Comparison of ENCODE assay signal across 19 mouse cellular contexts in the genomic region with DNA sequence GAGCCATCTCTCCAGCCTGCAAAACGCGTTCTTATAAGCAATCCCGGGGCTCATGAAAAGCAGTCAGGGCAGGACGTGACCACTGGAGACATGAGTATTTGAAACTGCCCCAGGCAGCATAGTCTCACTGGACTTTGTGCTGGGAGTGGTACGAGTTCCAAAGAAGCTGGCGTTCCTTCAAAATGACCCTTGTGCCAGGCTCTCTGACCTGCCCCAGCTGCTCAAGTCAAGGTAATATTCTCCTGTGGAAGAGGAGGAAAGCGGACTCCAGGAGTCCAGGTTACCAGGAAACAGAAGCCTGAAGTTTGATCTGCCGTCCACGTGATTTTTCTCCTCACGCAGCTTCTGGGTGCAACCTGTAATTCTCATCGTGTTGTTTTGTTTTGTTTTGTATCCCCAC.
DNase-seq lines count a peak whose midpoint lies in the region; ATAC-seq and TF ChIP-seq lines count a peak whose summit lies in the region.
"Had no signal": no experiment of that assay in that cellular context is flagged by ENCODE, and none has a peak within 500 bp of the region (broad histone marks: within the 10 kb centered on the region; RNA-seq: fewer than 3 reads in every experiment).

No protein-coding gene starts in this region.

- peak overlapping the region; percentile 65 for H3K27ac ChIP-seq in intestine, embryonic 15.5 days
- H3K27ac ChIP-seq in intestine, postnatal 0 days (ENCODE audit: low read depth, low read length) = peak overlapping the region; percentile 88
- peak overlapping the region; percentile 26; the same call in 1 of the 2 replicates for H3K27ac ChIP-seq in stomach, embryonic 15.5 days
- no peak overlapping the region for H3K27ac ChIP-seq in midbrain, embryonic 15.5 days
- H3K27ac ChIP-seq: embryonic facial prominence, embryonic 15.5 days; hindbrain, embryonic 10.5 days; hindbrain, postnatal 0 days; liver, embryonic 12.5 days had no signal

- H3K36me3 ChIP-seq in intestine, embryonic 15.5 days = no peaks in the 10 kb centered on the region
- no peaks in the 10 kb centered on the region for H3K36me3 ChIP-seq in intestine, postnatal 0 days (ENCODE audit: control insufficient read depth, insufficient read depth)
- no peaks in the 10 kb centered on the region for H3K36me3 ChIP-seq in stomach, embryonic 15.5 days
- no peaks in the 10 kb centered on the region for H3K36me3 ChIP-seq in midbrain, embryonic 15.5 days (replicated peaks)
- H3K36me3 ChIP-seq: embryonic facial prominence, embryonic 15.5 days; heart, embryonic 12.5 days; hindbrain, embryonic 10.5 days; liver, embryonic 12.5 days had no signal

- TF ChIP-seq CTCF in intestine, postnatal 0 days (IDR thresholded peaks at IDR 0.05; ENCODE audit: low read depth) = no peak

- no peaks in the 10 kb centered on the region for H3K27me3 ChIP-seq in intestine, embryonic 15.5 days (replicated peaks)
- H3K27me3 ChIP-seq in intestine, postnatal 0 days (replicated peaks; ENCODE audit: control insufficient read depth, insufficient read depth, low read length) = no peaks in the 10 kb centered on the region
- no peaks in the 10 kb centered on the region for H3K27me3 ChIP-seq in stomach, embryonic 15.5 days (replicated peaks)
- no peaks in the 10 kb centered on the region for H3K27me3 ChIP-seq in midbrain, embryonic 15.5 days (replicated peaks)
- H3K27me3 ChIP-seq: embryonic facial prominence, embryonic 15.5 days; heart, embryonic 12.5 days; liver, embryonic 12.5 days had no signal

- peak; percentile 68 for DNase-seq in kidney, postnatal 10 days
- no peak for DNase-seq in MN1 (ENCODE audit: low spot score)
- DNase-seq in thymus, adult 18-20 months = no peak
- DNase-seq: adrenal gland, postnatal 14 days; cerebellum, adult 8-10 months; heart, postnatal 10 days; lung, postnatal 10 days; thymus, adult 2 months had no signal

- H3K9me3 ChIP-seq in intestine, embryonic 15.5 days = no peaks in the 10 kb centered on the region
- no peaks in the 10 kb centered on the region for H3K9me3 ChIP-seq in intestine, postnatal 0 days (ENCODE audit: control insufficient read depth)
- H3K9me3 ChIP-seq in stomach, embryonic 15.5 days = no peaks in the 10 kb centered on the region
- no peaks in the 10 kb centered on the region for H3K9me3 ChIP-seq in midbrain, embryonic 15.5 days
- H3K9me3 ChIP-seq: embryonic facial prominence, embryonic 15.5 days; heart, embryonic 12.5 days; hindbrain, embryonic 10.5 days; liver, embryonic 12.5 days had no signal

- H3K4me3 ChIP-seq in intestine, embryonic 15.5 days (replicated peaks) = no peak overlapping the region
- no peak overlapping the region for H3K4me3 ChIP-seq in intestine, postnatal 0 days (ENCODE audit: low read depth, low read length)
- no peak overlapping the region for H3K4me3 ChIP-seq in stomach, embryonic 15.5 days (replicated peaks)
- H3K4me3 ChIP-seq in midbrain, embryonic 15.5 days = no peak overlapping the region
- H3K4me3 ChIP-seq: embryonic facial prominence, embryonic 15.5 days; heart, embryonic 12.5 days; hindbrain, embryonic 10.5 days; liver, embryonic 12.5 days had no signal

- no peak overlapping the region for H3K9ac ChIP-seq in intestine, embryonic 15.5 days
- no peak overlapping the region for H3K9ac ChIP-seq in intestine, postnatal 0 days (ENCODE audit: low read depth, low read length)
- H3K9ac ChIP-seq in stomach, embryonic 15.5 days = no peak overlapping the region
- H3K9ac ChIP-seq in midbrain, embryonic 15.5 days = no peak overlapping the region
- H3K9ac ChIP-seq: embryonic facial prominence, embryonic 15.5 days; heart, embryonic 12.5 days; liver, embryonic 12.5 days had no signal

- H3K4me1 ChIP-seq in intestine, embryonic 15.5 days (replicated peaks) = peaks cover 18% of the 10 kb centered on the region
- peaks cover 16% of the 10 kb centered on the region for H3K4me1 ChIP-seq in intestine, postnatal 0 days (replicated peaks; ENCODE audit: control insufficient read depth, insufficient read depth, low read length)
- peaks cover 22% of the 10 kb centered on the region for H3K4me1 ChIP-seq in stomach, embryonic 15.5 days
- peaks cover 42% of the 10 kb centered on the region for H3K4me1 ChIP-seq in midbrain, embryonic 15.5 days

- ATAC-seq in intestine, embryonic 15.5 days = peak; percentile 91
- peak; percentile 92 for ATAC-seq in intestine, postnatal 0 days
- peak; percentile 28; the same call in 1 of the 2 replicates for ATAC-seq in stomach, embryonic 15.5 days (ENCODE audit: insufficient read depth, low FRiP score, low read depth)
- no peak for ATAC-seq in midbrain, embryonic 15.5 days (replicated peaks)
- ATAC-seq: forebrain, embryonic 14.5 days; hindbrain, postnatal 0 days; liver, embryonic 12.5 days had no signal

- 57% methylated on average over 11 of the region's 11 CpGs for WGBS in intestine, embryonic 15.5 days
- WGBS in intestine, postnatal 0 days = 30% methylated on average over 11 of the region's 11 CpGs
- WGBS in stomach, embryonic 15.5 days = 69% methylated on average over 11 of the region's 11 CpGs
- 78% methylated on average over 11 of the region's 11 CpGs for WGBS in midbrain, embryonic 15.5 days

- no peak overlapping the region for H3K4me2 ChIP-seq in intestine, embryonic 15.5 days (replicated peaks)
- H3K4me2 ChIP-seq in intestine, postnatal 0 days (replicated peaks; ENCODE audit: low read depth) = peak overlapping the region; percentile 32; the same call in 1 of the 2 replicates
- H3K4me2 ChIP-seq in stomach, embryonic 15.5 days = no peak overlapping the region
- no peak overlapping the region for H3K4me2 ChIP-seq in midbrain, embryonic 15.5 days
- H3K4me2 ChIP-seq: embryonic facial prominence, embryonic 15.5 days; heart, embryonic 12.5 days; liver, embryonic 12.5 days; midbrain, embryonic 11.5 days had no signal
